Mouse (Mus musculus): ENCODE measurements at regions not wholly inside any gene's neighbourhood (a gene's known extent, or its start where the extent isn't known, plus 50 kb on each side); places are given as distances from the start of the nearest gene placed in this dataset.

GRCm38 (mm10) chr10:96496700-96497099, 120.1 kb upstream of the Btg1 start:
- no peak overlapping the region for H3K27ac ChIP-seq (ENCODE audit: insufficient read depth, low read depth)
- dilution Hi-C loops (cut with MboI; ENCODE audit: extremely low pct_ligation_motif_present, extremely low pct_unique_long_range_greater_than_20kb, low sequenced_read_pairs): no loop called here
- no peaks in the 10 kb centered on the region for H3K79me2 ChIP-seq (replicated peaks; ENCODE audit: control insufficient read depth, extremely low read depth, insufficient read depth, poor library complexity, severe bottlenecking)
- no peaks in the 10 kb centered on the region for H3K4me1 ChIP-seq (ENCODE audit: control insufficient read depth in 1 of 2, insufficient read depth in 2 of 2)
- no peak for DNase-seq (ENCODE audit: extremely low read depth)
- H3K4me3 ChIP-seq (replicated peaks in 1 of 3; ENCODE audit: low read depth in 2 of 3, low read length in 2 of 3, poor library complexity in 1 of 3): no peak overlapping the region
- no peaks in the 10 kb centered on the region for H3K36me3 ChIP-seq (replicated peaks in 1 of 2; ENCODE audit: control insufficient read depth in 1 of 2, insufficient read depth in 1 of 2, low read length in 1 of 2)
- no peaks in the 10 kb centered on the region for H3K9me3 ChIP-seq (replicated peaks; ENCODE audit: low read length)
- no peak overlapping the region for H3K9ac ChIP-seq (ENCODE audit: insufficient read depth, low read depth)
- H3K4me2 ChIP-seq (ENCODE audit: insufficient read depth, low read depth, poor library complexity, severe bottlenecking): no peak overlapping the region
- H3K27me3 ChIP-seq (replicated peaks): no peaks in the 10 kb centered on the region
- in situ Hi-C loops (cut with MboI; ENCODE audit: low pct_ligation_motif_present, low pct_unique_long_range_greater_than_20kb, low sequenced_read_pairs): no loop called here
- TF ChIP-seq SIN3A (IDR thresholded peaks at IDR 0.05; ENCODE audit: low read length) (no peak), ZKSCAN1 (IDR thresholded peaks at IDR 0.05; ENCODE audit: borderline replicate concordance, low read depth, low read length) (no peak), ZMIZ1 (IDR thresholded peaks at IDR 0.05; ENCODE audit: low read depth, low read length) (no peak), GABPA (IDR thresholded peaks at IDR 0.05; ENCODE audit: insufficient replicate concordance, low read depth, low read length) (no peak), JUN (IDR thresholded peaks at IDR 0.05; ENCODE audit: insufficient read depth, low read depth, low read length) (no peak), NRF1 (IDR thresholded peaks at IDR 0.05; ENCODE audit: low read depth, low read length) (no peak), ZNF384 (IDR thresholded peaks at IDR 0.05; ENCODE audit: low read depth, low read length) (no peak), JUND (conservative IDR thresholded peaks at IDR 0.05; ENCODE audit: low read depth, low read length) (no peak), NELFE (IDR thresholded peaks at IDR 0.05; ENCODE audit: low read depth, low read length) (no peak), ZC3H11A (IDR thresholded peaks at IDR 0.05; ENCODE audit: low read depth, low read length) (no peak), MYC (IDR thresholded peaks at IDR 0.05; ENCODE audit: low read depth, low read length) (no peak), TBP (conservative IDR thresholded peaks at IDR 0.05; ENCODE audit: low read depth, low read length) (no peak), ETS1 (conservative IDR thresholded peaks at IDR 0.05; ENCODE audit: low read depth, low read length) (no peak)

- H3K27me3 ChIP-seq (replicated peaks): no peaks in the 10 kb centered on the region
- H3K4me2 ChIP-seq (ENCODE audit: insufficient read depth, low read depth, poor library complexity, severe bottlenecking): no peak overlapping the region
- TF ChIP-seq ZC3H11A (IDR thresholded peaks at IDR 0.05; ENCODE audit: low read depth, low read length) (no peak), CHD1 (IDR thresholded peaks at IDR 0.05; ENCODE audit: low read depth, low read length) (no peak), MEF2A (IDR thresholded peaks at IDR 0.05; ENCODE audit: borderline replicate concordance, low read depth, low read length) (no peak), JUND (conservative IDR thresholded peaks at IDR 0.05; ENCODE audit: low read depth, low read length) (no peak), IRF4 (IDR thresholded peaks at IDR 0.05; ENCODE audit: low read depth, low read length) (no peak), MAX (IDR thresholded peaks at IDR 0.05; ENCODE audit: low read length) (no peak), E2F4 (IDR thresholded peaks at IDR 0.05; ENCODE audit: insufficient replicate concordance, low read depth, low read length) (no peak), UBTF (IDR thresholded peaks at IDR 0.05; ENCODE audit: low read depth, low read length) (no peak)
- dilution Hi-C loops (cut with MboI; ENCODE audit: extremely low pct_ligation_motif_present, extremely low pct_unique_long_range_greater_than_20kb, low sequenced_read_pairs) (no loop called here), in situ Hi-C loops (cut with MboI; ENCODE audit: low pct_ligation_motif_present, low pct_unique_long_range_greater_than_20kb, low sequenced_read_pairs) (no loop called here)
- no peaks in the 10 kb centered on the region for H3K36me3 ChIP-seq (replicated peaks in 1 of 2; ENCODE audit: control insufficient read depth in 1 of 2, insufficient read depth in 1 of 2, low read length in 1 of 2)
- no peak overlapping the region for H3K4me3 ChIP-seq (replicated peaks in 1 of 3; ENCODE audit: low read depth in 2 of 3, low read length in 2 of 3, poor library complexity in 1 of 3)
- no peaks in the 10 kb centered on the region for H3K79me2 ChIP-seq (replicated peaks; ENCODE audit: control insufficient read depth, extremely low read depth, insufficient read depth, poor library complexity, severe bottlenecking)
- H3K4me1 ChIP-seq (ENCODE audit: control insufficient read depth in 1 of 2, insufficient read depth in 2 of 2): no peaks in the 10 kb centered on the region
- H3K9ac ChIP-seq (ENCODE audit: insufficient read depth, low read depth): no peak overlapping the region
- no peak for DNase-seq (ENCODE audit: extremely low read depth)
- no peaks in the 10 kb centered on the region for H3K9me3 ChIP-seq (replicated peaks; ENCODE audit: low read length)
- H3K27ac ChIP-seq (ENCODE audit: insufficient read depth, low read depth): no peak overlapping the region
These were observed 119.3 kb upstream of the Btg1 start for GRCm38 (mm10) chr10:96497482-96497881.

Measured in CH12.LX (cell line).